Mouse (Mus musculus) lung, postnatal 14 days (tissue): ENCODE measurements around the gene Pla2g16.

ENCODE experiments used
- DNase-seq: peaks from one replicate; pipeline ENCODE4 v3.0.0; 2021

Gene Pla2g16

DNA sequence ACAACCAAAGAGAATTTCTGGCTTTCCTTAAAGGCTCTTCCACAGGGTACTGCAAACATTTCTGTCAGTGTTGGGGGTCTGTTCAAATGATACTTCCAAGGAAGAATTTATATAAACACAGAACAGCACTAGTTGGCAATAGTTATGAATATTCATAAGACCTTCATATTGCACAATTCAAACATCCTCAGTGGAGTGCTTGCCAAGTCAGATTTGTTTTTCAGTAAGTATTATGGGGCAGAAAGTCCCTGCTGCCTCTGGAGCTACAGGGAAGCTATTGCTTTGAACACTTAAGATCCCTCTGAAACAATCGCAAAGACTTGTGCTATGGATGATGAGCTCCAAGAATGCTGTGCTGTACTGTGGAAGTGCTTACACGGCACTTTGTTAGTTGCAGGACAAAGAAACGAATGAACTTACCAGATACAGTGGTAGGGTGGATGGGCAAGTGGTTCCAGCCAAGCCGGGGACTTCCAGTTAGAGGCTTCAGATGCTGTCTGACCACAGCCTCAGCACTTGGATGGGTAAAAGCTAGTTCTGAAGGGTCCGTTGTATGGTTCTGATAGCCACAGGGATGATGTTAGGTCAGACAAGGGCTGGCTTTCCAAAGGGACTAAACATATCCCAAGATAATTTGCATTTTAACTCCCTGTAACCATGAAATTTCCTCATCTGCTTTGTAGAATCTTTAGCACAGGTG lies 59.1 kb downstream of the Pla2g16 start:
- no peak for DNase-seq

DNA sequence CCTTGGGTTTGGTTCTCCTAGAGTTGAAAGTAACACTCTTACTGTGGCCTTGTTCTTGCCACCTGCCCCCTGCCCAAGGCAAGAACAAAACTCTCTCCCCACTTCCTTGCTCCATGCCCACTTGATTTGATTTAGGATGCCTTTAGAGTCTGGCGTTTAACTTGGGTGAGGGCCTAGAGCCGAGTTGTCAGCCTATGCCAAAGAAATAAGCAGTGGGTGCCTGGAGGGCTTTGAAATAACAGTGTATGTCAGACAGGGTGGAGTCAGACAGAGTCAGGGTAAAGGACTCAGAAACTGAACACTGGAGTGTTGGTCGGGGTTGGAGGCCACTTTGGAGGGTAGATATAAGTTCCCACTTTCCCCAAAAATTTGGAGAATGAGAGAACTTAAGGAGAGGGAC lies 59.8 kb downstream of the Pla2g16 start:
- no peak for DNase-seq

DNA sequence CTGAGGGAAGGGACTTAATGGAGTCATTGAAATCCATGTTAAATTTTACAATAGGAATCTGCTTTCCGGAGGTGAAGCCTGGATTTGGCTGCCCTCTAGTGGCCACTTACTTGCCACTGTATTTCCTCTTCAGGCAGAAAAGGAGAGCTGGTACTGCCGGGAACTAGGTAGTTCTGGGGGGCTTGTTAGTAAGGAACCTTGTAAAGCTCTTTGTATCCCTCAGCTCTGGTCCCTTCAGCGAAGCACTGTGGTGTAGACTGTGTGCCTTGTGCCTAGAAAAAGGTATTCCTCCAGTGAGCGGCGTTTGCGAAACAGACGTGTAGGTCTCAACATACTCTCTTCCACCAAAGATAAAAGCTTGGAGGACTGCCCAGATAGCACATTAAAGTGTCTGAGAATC lies 60.4 kb downstream of the Pla2g16 start:
- DNase-seq = peak; percentile 78

DNA sequence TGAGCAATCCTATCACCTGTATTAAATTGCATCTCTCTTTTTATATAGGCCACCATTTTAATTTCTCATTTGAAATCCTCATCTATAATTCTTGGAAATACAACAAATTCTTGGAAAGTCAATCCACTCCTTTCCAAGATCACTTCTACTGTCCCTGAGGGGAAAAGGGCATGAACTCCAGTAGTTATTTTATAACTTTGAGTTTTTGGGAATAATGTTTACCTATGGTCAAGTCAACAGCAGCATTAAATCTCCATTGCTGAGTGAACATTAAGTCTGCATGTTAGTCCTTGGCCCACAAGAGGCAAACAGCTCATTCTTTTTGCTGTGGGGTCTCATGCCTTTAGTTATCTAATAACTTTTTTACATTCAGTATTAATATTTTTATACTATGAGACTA lies 75.8 kb downstream of the Pla2g16 start:
- no peak for DNase-seq

DNA sequence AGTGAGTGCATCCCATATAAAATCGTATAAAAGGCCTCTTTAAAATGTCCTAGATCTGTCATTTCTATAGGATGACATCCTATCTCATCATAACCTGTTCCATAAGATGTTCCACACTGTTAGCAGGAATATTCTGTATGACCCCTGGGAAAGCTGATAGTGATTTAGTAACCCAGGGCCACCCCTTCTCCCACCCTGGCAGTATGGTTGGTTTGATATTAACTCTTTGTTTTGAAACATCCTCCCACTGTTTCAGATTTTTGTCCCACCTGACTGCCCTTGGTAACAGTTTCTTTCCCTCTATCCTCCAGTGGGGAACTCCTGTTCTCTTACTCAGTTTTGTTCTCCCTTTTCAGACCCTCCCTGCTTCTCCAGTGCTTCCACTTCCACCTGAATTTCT lies 76.5 kb downstream of the Pla2g16 start:
- DNase-seq = no peak
